Mouse (Mus musculus): ENCODE measurements at regions not wholly inside any gene's neighbourhood (a gene's known extent, or its start where the extent isn't known, plus 50 kb on each side); places are given as distances from the start of the nearest gene placed in this dataset.

GRCm38 (mm10) chr6:100150703-100151208 is 136.5 kb downstream of the Rybp start:
- TF ChIP-seq POLR2AphosphoS5 (IDR thresholded peaks at IDR 0.05; ENCODE audit: borderline replicate concordance, low read depth, low read length) = no peak
- TF ChIP-seq ELF1 (IDR thresholded peaks at IDR 0.05; ENCODE audit: low read depth, low read length) = no peak
- TF ChIP-seq POLR2AphosphoS2 (IDR thresholded peaks at IDR 0.05; ENCODE audit: low read length) = no peak
- no peak for TF ChIP-seq TCF12 (IDR thresholded peaks at IDR 0.05; ENCODE audit: low read depth, low read length)
- no peak for TF ChIP-seq TBP (IDR thresholded peaks at IDR 0.05; ENCODE audit: low read depth, low read length)
- no peak for TF ChIP-seq ZNF384 (IDR thresholded peaks at IDR 0.05; ENCODE audit: low read depth, low read length)
- TF ChIP-seq RAD21 (IDR thresholded peaks at IDR 0.05; ENCODE audit: low read depth, low read length) = no peak
- TF ChIP-seq EP300 (IDR thresholded peaks at IDR 0.05; ENCODE audit: low read depth in 1 of 2, low read length in 2 of 2) = no peak
- no peak for TF ChIP-seq SIN3A (IDR thresholded peaks at IDR 0.05; ENCODE audit: low read length)
- no peak for TF ChIP-seq JUND (IDR thresholded peaks at IDR 0.05; ENCODE audit: low read depth, low read length)
- TF ChIP-seq ZC3H11A (IDR thresholded peaks at IDR 0.05; ENCODE audit: low read depth, low read length) = no peak
- no peak for TF ChIP-seq MAFK (IDR thresholded peaks at IDR 0.05; ENCODE audit: borderline replicate concordance, low read depth, low read length)
- TF ChIP-seq ETS1 (IDR thresholded peaks at IDR 0.05; ENCODE audit: low read depth, low read length) = no peak
- no peak for TF ChIP-seq BHLHE40 (IDR thresholded peaks at IDR 0.05; ENCODE audit: borderline replicate concordance, low read depth, low read length)
- H3K27me3 ChIP-seq (ENCODE audit: control insufficient read depth in 1 of 2, insufficient read depth in 2 of 2, low read length in 2 of 2) = no peaks in the 10 kb centered on the region
- no peak for DNase-seq (ENCODE audit: low read depth, low spot score)
- H3K9ac ChIP-seq (ENCODE audit: control insufficient read depth, low read depth, low read length, poor library complexity, severe bottlenecking) = no peak overlapping the region
- H3K4me1 ChIP-seq (ENCODE audit: control insufficient read depth in 1 of 2, insufficient read depth in 2 of 2, low read length in 2 of 2) = peaks cover 0 to 3% of the 10 kb centered on the region in 2 experiments; a peak in 3 of 4 replicates
- no peak overlapping the region for H3K27ac ChIP-seq (ENCODE audit: control insufficient read depth, low read depth, low read length)
- H3K36me3 ChIP-seq (ENCODE audit: control insufficient read depth in 1 of 2, insufficient read depth in 2 of 2, low read length in 2 of 2) = no peaks in the 10 kb centered on the region; a peak in 1 of 4 replicates
- no peaks in the 10 kb centered on the region for H3K9me3 ChIP-seq (replicated peaks; ENCODE audit: insufficient read depth, low read length)
- H3K79me2 ChIP-seq (ENCODE audit: control insufficient read depth, insufficient read depth, low read length, poor library complexity) = no peaks in the 10 kb centered on the region
- no peak overlapping the region for H3K4me3 ChIP-seq (ENCODE audit: control insufficient read depth in 1 of 2, insufficient read depth in 1 of 2, low read depth in 2 of 2, low read length in 2 of 2)

- TF ChIP-seq EP300 (IDR thresholded peaks at IDR 0.05; ENCODE audit: low read depth in 1 of 2, low read length in 2 of 2) (no peak), NELFE (IDR thresholded peaks at IDR 0.05; ENCODE audit: low read depth, low read length) (no peak)
- H3K27me3 ChIP-seq (ENCODE audit: control insufficient read depth in 1 of 2, insufficient read depth in 2 of 2, low read length in 2 of 2) = no peaks in the 10 kb centered on the region
- no peak for DNase-seq (ENCODE audit: low read depth, low spot score)
- H3K4me1 ChIP-seq (ENCODE audit: control insufficient read depth in 1 of 2, insufficient read depth in 2 of 2, low read length in 2 of 2) = peaks cover 6 to 14% of the 10 kb centered on the region in 2 experiments
- H3K9ac ChIP-seq (ENCODE audit: control insufficient read depth, low read depth, low read length, poor library complexity, severe bottlenecking) = no peak overlapping the region
- no peak overlapping the region for H3K4me3 ChIP-seq (ENCODE audit: control insufficient read depth in 1 of 2, insufficient read depth in 1 of 2, low read depth in 2 of 2, low read length in 2 of 2)
- no peaks in the 10 kb centered on the region for H3K9me3 ChIP-seq (replicated peaks; ENCODE audit: insufficient read depth, low read length)
- peaks cover 0 to 8% of the 10 kb centered on the region in 2 experiments; a peak in 2 of 4 replicates for H3K36me3 ChIP-seq (ENCODE audit: control insufficient read depth in 1 of 2, insufficient read depth in 2 of 2, low read length in 2 of 2)
- no peak overlapping the region for H3K27ac ChIP-seq (ENCODE audit: control insufficient read depth, low read depth, low read length)
- no peaks in the 10 kb centered on the region for H3K79me2 ChIP-seq (ENCODE audit: control insufficient read depth, insufficient read depth, low read length, poor library complexity)
These were observed 137.8 kb downstream of the Rybp start for GRCm38 (mm10) chr6:100149458-100149852.

Measured in MEL (cell line).